Comparison of ENCODE assay signal across 1 mouse cellular context in the genomic region with DNA sequence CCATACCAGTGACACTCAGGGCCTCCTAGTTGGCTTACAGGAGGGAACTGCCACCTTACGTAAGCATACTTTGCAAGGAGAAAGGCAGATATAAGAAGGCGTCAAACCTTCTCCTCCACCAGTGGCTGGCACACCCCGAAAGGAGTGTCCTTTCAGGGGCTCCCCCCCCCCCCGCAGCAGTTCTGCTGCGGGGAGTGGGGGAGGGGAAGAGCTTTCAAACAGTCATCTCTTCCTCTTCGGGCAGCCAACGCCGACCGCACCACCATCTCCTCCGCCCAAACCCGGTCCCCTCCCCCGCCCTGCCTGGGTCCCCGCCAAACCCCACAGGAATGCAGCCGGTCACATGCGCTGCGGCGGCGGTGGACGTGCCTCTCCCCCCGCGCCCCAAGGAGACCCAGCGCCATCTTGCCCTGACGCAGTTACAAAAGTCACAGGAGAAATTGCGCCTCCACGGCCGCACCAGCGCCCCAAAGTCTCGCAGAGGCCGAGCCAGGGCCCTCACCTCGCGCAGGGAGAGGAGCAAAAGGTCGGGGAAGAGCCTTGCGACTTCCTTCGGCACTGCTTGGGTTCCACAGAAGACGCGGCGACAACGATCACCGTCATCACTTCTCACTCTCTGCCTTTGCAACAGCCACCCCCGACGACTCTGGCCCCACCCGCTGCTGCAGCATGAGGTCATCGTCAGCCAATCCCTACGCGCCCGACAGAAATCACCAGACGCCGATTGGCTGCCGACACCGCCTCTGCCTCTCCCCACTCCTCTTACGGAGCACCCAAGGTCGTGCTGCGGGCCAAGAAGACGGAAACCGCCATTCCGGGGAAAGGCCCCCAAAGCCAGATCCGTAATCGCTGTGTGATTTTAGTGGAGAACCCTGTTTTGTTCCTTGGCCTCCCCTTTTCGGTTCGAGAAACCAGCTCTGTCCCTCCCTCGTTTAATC.
TF ChIP-seq lines count a peak whose summit lies in the region.

No protein-coding gene starts in this region.

TF ChIP-seq in CH12.LX, 34 proteins besides CTCF, POLR2A, EP300 and RAD21 (continued from another document):
- TF ChIP-seq MAFK (IDR thresholded peaks at IDR 0.05; ENCODE audit: insufficient replicate concordance, low read length) (no peak), USF1 (IDR thresholded peaks at IDR 0.05; ENCODE audit: low read depth, low read length) (peak; percentile 74), POLR2AphosphoS2 (IDR thresholded peaks at IDR 0.05; ENCODE audit: low read depth, low read length) (peak; percentile 87), SIN3A (IDR thresholded peaks at IDR 0.05; ENCODE audit: low read length) (peak; percentile 72), HCFC1 (IDR thresholded peaks at IDR 0.05; ENCODE audit: low read depth, low read length) (peak; percentile 58), JUND (conservative IDR thresholded peaks at IDR 0.05; ENCODE audit: low read depth, low read length) (peak; percentile 90), PAX5 (IDR thresholded peaks at IDR 0.05; ENCODE audit: low read length) (no peak), NRF1 (IDR thresholded peaks at IDR 0.05; ENCODE audit: low read depth, low read length) (no peak; the same call in 1 of the 2 replicates), IRF4 (IDR thresholded peaks at IDR 0.05; ENCODE audit: low read depth, low read length) (peak; percentile 87), RCOR1 (conservative IDR thresholded peaks at IDR 0.05; ENCODE audit: low read depth, low read length) (peak; percentile 17; the same call in 1 of the 2 replicates), NELFE (IDR thresholded peaks at IDR 0.05; ENCODE audit: low read depth, low read length) (peak; percentile 86), MYC (IDR thresholded peaks at IDR 0.05; ENCODE audit: low read depth, low read length) (peak; percentile 79; the same call in 1 of the 2 replicates), ZMIZ1 (IDR thresholded peaks at IDR 0.05; ENCODE audit: low read depth, low read length) (peak; percentile 93), JUN (IDR thresholded peaks at IDR 0.05; ENCODE audit: insufficient read depth, low read depth, low read length) (peak; percentile 93), USF2 (conservative IDR thresholded peaks at IDR 0.05; ENCODE audit: low read depth, low read length) (no peak), UBTF (IDR thresholded peaks at IDR 0.05; ENCODE audit: low read depth, low read length) (peak; percentile 13; the same call in 1 of the 2 replicates), ZKSCAN1 (IDR thresholded peaks at IDR 0.05; ENCODE audit: borderline replicate concordance, low read depth, low read length) (no peak)
TF ChIP-seq in CH12.LX: peak in this region for 22.
